Mouse (Mus musculus): ENCODE data around the gene Gpr26. TPM values are rescaled to one million over a fixed set of nuclear protein-coding genes. Genes with fewer than 3 reads are reported as not detected.

Gpr26 gene
- polyA plus RNA-seq, 1 experiment: 0.01 TPM

DNA sequence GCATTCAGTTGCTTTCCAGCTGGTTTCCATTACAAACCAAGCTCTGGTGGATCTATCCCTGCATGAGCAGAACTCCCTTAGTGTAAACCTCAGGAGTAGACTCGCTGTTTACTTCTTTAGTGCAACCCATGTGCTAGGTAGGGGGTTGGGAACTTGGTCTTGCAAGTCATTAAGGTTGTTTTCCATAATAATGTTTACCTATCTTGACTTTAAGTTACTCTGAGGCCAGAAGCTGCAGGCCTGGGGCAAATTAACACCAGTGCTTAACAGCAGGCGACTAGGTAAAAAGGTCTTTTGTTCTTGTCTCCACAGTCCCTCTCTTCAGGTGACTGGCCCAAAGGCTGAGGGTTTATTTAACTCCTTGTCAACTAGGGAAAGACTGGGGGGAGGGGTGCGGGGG, 48.9 kb downstream of the Gpr26 start:
- no peaks in the 10 kb centered on the region for H3K9me3 ChIP-seq
- no peaks in the 10 kb centered on the region for H3K27me3 ChIP-seq (replicated peaks)
- no peaks in the 10 kb centered on the region for H3K4me1 ChIP-seq
- H3K4me3 ChIP-seq (replicated peaks): no peak overlapping the region
- H3K36me3 ChIP-seq (replicated peaks; ENCODE audit: low read length): no peaks in the 10 kb centered on the region
- TF ChIP-seq FLI1 (IDR thresholded peaks at IDR 0.05; ENCODE audit: low read length) (no peak), GATA1 (IDR thresholded peaks at IDR 0.05; ENCODE audit: borderline replicate concordance, low read length) (no peak)

DNA sequence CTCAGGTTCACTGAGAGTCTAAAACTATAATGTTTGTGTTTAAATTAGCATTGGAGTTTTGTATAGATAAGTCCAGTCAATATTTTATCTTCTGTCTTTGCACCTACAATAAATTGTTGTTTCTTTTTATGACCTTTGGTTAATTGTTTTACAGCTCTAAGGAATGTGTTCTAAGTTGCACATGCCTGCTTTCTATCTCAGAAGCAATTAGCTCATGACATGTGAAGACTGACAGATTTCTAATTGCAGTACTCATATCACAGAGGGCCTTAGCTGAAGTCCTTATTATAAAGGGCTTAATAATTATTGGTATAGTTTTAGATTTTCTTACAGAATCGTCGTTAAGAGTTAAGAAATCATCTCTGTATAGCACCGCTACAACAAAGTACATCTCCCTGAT, 49.7 kb downstream of the Gpr26 start:
- Histone ChIP-seq H3K4me1 (no peaks in the 10 kb centered on the region), H3K36me3 (replicated peaks; ENCODE audit: low read length) (no peaks in the 10 kb centered on the region), H3K9me3 (no peaks in the 10 kb centered on the region), H3K4me3 (replicated peaks) (no peak overlapping the region), H3K27me3 (replicated peaks) (no peaks in the 10 kb centered on the region)
- no peak for TF ChIP-seq GATA1 (IDR thresholded peaks at IDR 0.05; ENCODE audit: borderline replicate concordance, low read length)
- no peak for TF ChIP-seq FLI1 (IDR thresholded peaks at IDR 0.05; ENCODE audit: low read length)

DNA sequence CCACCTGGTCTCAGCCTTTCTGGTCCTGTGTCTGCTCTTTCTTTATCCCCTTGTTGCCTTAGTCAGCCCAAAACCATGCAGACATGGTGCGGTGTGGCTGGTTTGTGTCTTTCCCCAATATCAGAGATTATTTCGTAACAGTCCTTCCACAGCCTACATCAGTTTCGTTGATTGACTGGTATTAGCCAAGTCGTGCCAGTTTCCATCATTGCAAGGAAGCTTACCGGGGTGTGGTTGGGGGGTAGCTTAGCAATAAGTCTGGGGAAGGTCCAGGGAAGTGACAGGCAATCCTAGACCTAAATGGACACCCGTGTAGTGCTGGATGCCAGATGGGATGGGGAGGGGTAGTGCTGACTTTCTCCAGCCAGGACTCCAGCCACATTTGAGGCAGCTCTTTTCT, 59.3 kb downstream of the Gpr26 start:
- Histone ChIP-seq H3K36me3 (replicated peaks; ENCODE audit: low read length) (no peaks in the 10 kb centered on the region), H3K9me3 (no peaks in the 10 kb centered on the region; the same call in 1 of the 2 replicates), H3K4me3 (replicated peaks) (no peak overlapping the region), H3K4me1 (no peaks in the 10 kb centered on the region), H3K27me3 (replicated peaks) (no peaks in the 10 kb centered on the region)
- TF ChIP-seq FLI1 (IDR thresholded peaks at IDR 0.05; ENCODE audit: low read length) (no peak), GATA1 (IDR thresholded peaks at IDR 0.05; ENCODE audit: borderline replicate concordance, low read length) (no peak)

- no peaks in the 10 kb centered on the region for H3K27me3 ChIP-seq (replicated peaks)
- H3K4me1 ChIP-seq: no peaks in the 10 kb centered on the region
- TF ChIP-seq GATA1 (IDR thresholded peaks at IDR 0.05; ENCODE audit: borderline replicate concordance, low read length) (no peak), FLI1 (IDR thresholded peaks at IDR 0.05; ENCODE audit: low read length) (no peak)
- no peaks in the 10 kb centered on the region; the same call in 1 of the 2 replicates for H3K9me3 ChIP-seq
- no peak overlapping the region for H3K4me3 ChIP-seq (replicated peaks)
- H3K36me3 ChIP-seq (replicated peaks; ENCODE audit: low read length): no peaks in the 10 kb centered on the region
Observed at GRCm38 (mm10) chr7:132026671-132027070, 60.4 kb downstream of the Gpr26 start.

DNA sequence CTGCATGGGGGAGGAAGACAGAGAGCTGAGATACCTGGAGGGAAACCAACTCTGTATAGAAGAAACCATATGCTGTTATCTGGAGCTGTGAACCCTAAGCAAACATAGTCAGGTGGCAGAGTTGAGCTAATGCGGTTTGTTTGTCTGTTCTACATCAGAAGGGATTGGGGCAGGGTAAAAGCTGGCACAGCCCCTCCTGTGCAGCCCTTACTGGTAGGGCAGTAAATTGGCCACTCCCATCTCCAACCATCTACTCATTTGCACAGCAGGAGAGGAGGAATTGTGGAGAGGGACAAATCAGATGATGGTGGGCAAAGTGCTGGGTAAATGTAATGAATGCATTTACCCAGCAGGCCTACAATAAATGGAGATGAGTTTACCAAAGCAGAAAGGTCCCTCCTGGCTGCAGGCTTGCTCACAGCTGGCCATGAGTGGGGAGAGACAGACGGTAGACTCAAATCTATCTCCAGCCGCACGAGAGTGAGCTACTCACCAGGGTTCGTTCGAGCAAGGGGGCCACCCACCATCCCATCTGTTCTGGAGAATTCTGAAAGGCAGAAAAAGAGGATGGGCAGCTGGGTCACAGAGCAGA, 65.8 kb downstream of the Gpr26 start:
- Histone ChIP-seq H3K9me3 (peaks cover 9% of the 10 kb centered on the region), H3K4me3 (replicated peaks) (no peak overlapping the region), H3K27me3 (replicated peaks) (no peaks in the 10 kb centered on the region), H3K36me3 (replicated peaks; ENCODE audit: low read length) (no peaks in the 10 kb centered on the region), H3K4me1 (no peaks in the 10 kb centered on the region)
- no peak for TF ChIP-seq FLI1 (IDR thresholded peaks at IDR 0.05; ENCODE audit: low read length)
- no peak for TF ChIP-seq GATA1 (IDR thresholded peaks at IDR 0.05; ENCODE audit: borderline replicate concordance, low read length)

Other genes starting within 250 kb of the Gpr26 start
- gene Cpxm2, start 188.3 kb downstream of the Gpr26 start, polyA plus RNA-seq (2012; ENCODE audit: insufficient read depth, low replicate concordance): not detected in 2 replicates